Mouse (Mus musculus) olfactory bulb, adult 2 months (tissue): Measurements from ENCODE around the gene St3gal4.

Experiments
- CTCF ChIP-seq: fragments of 200-500 bp; IDR thresholded peaks from 2 replicates; pipeline ENCODE4 v1.5.1; 2012; ENCODE audit warnings: low read depth, mild to moderate bottlenecking, low read length, moderate library complexity; ENCODE audit not compliant: insufficient read depth
- POLR2A ChIP-seq: fragments of 200-500 bp; IDR thresholded peaks from 2 replicates; pipeline ENCODE4 v1.6.1; 2012; ENCODE audit warnings: mild to moderate bottlenecking, low read depth, low read length, moderate library complexity; ENCODE audit not compliant: insufficient read depth

- no peak for TF ChIP-seq CTCF
- TF ChIP-seq POLR2A: no peak
Measured at GRCm38 (mm10) chr9:35114234-35114633, 4.8 kb downstream of the St3gal4 start.
